Mouse (Mus musculus) gastrocnemius, adult 18-20 months (tissue): ENCODE measurements around the gene Zfp691. TPM values are rescaled to one million over a fixed set of nuclear protein-coding genes. Genes with fewer than 3 reads are reported as not detected.

Experiments
- DNase-seq: peaks from one replicate; pipeline ENCODE4 v3.0.0; 2021; ENCODE audit warnings: low spot score
- microRNA-seq: library from miRNA; unstranded; fragments of <30 nt; microRNA quantifications from one replicate; pipeline ENCODE4 v1.2.0, GENCODE M21; 2021
- total RNA-seq, 2 experiments: library from RNA; stranded (reverse); gene quantifications; 2 replicates each; pipeline ENCODE4 v1.2.3; 2021

Gene Zfp691
- total RNA-seq, 2 experiments from 2014 or later = 18.5 TPM

DNA sequence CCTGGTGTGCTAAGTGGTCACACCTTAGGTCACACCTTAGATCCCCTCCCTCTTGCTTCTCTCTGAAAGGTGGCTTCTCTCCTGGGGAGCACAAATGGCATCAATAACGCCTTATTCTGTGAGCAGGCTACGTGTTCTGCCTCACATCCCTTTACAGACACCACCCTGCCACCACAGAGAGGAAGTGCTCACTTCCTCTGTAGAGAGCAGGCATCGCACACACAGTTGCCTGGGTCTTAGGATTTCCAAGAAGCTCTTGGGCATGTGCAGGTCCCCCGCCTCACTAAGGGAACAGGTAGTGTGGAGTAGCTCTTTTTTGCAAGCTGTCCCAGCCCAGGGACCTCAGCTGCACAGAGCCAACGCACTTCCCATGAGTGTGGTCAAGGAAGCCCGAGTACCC is 46.8 kb downstream of the Zfp691 start:
- DNase-seq = no peak

DNA sequence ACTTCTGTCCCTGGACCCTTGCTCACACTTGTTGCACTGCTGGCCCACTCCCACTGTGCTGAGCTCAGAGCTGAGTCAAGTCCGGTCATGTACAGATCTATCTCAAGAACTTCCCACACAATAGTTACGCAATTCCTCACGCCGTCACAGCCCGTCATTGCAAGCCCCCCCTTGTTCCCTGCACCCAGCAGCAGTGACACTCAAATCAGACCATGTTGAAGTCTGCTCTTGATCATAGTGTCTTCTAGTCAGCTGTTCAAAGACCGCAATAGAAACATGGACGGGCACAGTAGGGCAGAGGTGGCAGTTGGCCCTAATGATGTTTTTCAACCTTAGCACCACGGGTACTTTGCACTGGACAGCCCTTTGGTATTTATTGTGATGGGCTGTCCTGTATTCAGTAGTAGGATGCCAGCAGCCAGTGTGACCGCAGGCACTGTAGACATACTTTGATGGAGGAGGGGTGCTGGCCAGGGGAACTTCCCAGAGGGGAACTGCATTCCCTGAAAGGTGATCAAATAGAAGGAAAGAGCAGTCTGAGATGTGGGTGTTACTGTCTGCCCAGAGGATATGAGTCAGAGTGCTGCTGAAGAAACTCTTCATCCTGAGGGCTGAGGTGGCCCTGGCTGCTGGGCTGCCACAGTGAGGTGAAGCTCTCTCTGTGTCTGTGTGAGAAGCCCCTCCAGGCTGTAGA is 48.3 kb downstream of the Zfp691 start:
- DNase-seq = no peak

DNA sequence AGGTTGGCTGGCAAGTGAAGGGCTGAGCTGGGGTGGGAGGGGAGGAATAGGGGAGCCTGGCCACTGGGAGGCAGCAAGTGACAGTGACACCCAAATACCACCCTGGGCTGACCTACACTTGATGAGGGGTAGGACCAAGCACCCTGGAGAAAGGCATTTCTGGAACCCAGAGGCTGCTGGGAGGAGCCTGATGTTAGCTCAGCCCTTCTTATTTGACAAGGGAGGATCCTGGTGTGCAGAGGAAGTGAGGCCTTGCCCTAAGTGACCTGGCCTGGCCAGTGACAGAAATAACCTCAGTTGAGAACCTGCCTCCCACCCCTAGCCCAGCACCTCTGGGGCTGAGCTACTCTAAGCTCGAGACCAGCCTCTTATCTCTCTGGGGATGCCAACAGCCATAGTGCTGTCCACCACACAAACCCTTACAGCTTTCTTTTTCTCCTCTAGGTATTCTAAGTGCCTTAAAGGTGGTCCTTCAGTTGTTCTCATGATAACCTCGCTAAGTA is 49.2 kb downstream of the Zfp691 start:
- DNase-seq = no peak

DNA sequence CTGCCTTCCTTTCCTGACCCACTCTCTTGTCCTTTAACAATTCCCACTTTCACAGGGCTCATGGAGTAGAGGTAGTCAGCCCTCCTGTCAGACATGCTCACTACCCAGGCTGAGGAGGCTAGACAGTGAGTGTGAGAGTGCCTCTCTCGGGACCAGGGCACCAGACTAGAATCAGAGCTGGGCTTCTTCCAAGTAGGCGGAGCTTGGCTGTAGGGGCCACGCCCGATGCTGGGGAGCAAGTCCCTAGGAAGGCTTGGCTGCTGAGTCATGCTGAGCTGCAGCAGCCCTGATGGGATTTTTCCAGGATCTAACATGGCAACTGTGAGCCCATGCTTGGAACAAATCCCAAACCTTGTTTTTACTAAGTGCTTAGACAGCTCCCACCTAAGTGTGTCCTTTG is 52.7 kb downstream of the Zfp691 start:
- peak; percentile 71 for DNase-seq

DNA sequence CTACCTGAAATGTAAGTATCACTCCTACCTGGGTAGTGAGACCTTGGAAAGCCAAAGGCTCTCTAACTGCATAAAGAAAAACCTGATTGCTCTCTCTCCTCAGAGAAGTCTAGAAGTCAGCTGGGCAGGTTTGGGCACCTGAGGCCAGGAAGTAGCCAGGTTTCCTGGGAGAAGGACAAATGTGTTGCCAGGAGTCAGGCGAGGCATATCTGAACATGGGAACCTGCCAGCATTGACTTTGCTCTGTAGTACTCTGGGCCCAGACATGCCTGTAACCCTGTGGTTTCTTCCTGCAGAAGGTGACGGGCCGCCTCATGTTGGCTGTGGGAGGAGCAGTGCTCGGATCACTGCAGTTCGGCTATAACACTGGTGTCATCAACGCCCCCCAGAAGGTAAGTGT is 53.9 kb downstream of the Zfp691 start:
- DNase-seq = no peak

Small RNA genes lying within 50 kb of the gene (microRNA-seq; reads per million reads assigned to microRNA genes)
- not detected for gene Mir1957a

Other genes starting within 250 kb of the Zfp691 start
- not detected for gene Olfr1328, start 235.6 kb downstream of the Zfp691 start, total RNA-seq
- under 1 TPM; 0.19 to 0.50 TPM for gene Lao1, start 212.6 kb downstream of the Zfp691 start, total RNA-seq
- gene Slc2a1, start 65.5 kb downstream of the Zfp691 start, total RNA-seq = 1 to 10 TPM; 6.2 to 7.5 TPM
- gene Ermap, start 15.8 kb upstream of the Zfp691 start, total RNA-seq = not detected
- gene Svbp, start 21.1 kb upstream of the Zfp691 start, total RNA-seq = 10 to 100 TPM in 1 of 2 experiments, 1 to 10 TPM in 1; 9.3 to 12.2 TPM
- gene Tmem269, start 44.0 kb upstream of the Zfp691 start, total RNA-seq = not detected
- 10 to 100 TPM; 24.6 to 28.2 TPM for gene AU022252, start 58.5 kb upstream of the Zfp691 start, total RNA-seq
- gene P3h1, start 58.7 kb upstream of the Zfp691 start, total RNA-seq = 1 to 10 TPM; 9.1 to 9.4 TPM
- 1 to 10 TPM; 1.3 to 1.9 TPM for gene Cldn19, start 81.2 kb upstream of the Zfp691 start, total RNA-seq
- 100 to 1,000 TPM; 659 to 760 TPM for gene Ybx1, start 120.4 kb upstream of the Zfp691 start, total RNA-seq
- 1 to 10 TPM; 7.9 to 8.8 TPM for gene Ppih, start 146.4 kb upstream of the Zfp691 start, total RNA-seq
- gene Ccdc30, start 241.3 kb upstream of the Zfp691 start, total RNA-seq = not detected
- gene Ppcs, start 248.2 kb upstream of the Zfp691 start, total RNA-seq = 1 to 10 TPM; 4.8 to 5.6 TPM
- not detected for gene Zmynd12, start 248.6 kb upstream of the Zfp691 start, total RNA-seq